Mouse (Mus musculus) gastrocnemius, adult 18-20 months (tissue): ENCODE data around the gene Tbr1. TPM values are rescaled to one million over a fixed set of nuclear protein-coding genes. Genes with fewer than 3 reads are reported as not detected.

Experiments
- DNase-seq: peaks from one replicate; pipeline ENCODE4 v3.0.0; 2021; ENCODE audit warnings: low spot score
- long read RNA-seq, 2 experiments: library from polyadenylated mRNA; stranded (forward); transcript quantifications; one replicate each; pipeline ENCODE4 v2.0.0; 2021
- total RNA-seq, 2 experiments: library from RNA; stranded (reverse); gene quantifications; 2 replicates each; pipeline ENCODE4 v1.2.3; 2021

Gene Tbr1
- total RNA-seq, result not detected
- long read RNA-seq, experiment 1, result 0 reads
- long read RNA-seq, experiment 2, result 0 reads

GRCm38 (mm10) chr2:61802656-61803251 lies at the start of gene Tbr1:
TSS of gene Tbr1 (plus strand) at chr2:61802930.
- no peak for DNase-seq

- DNase-seq, result no peak
Measured at GRCm38 (mm10) chr2:61754989-61755388, 47.7 kb upstream of the Tbr1 start.

- DNase-seq, result no peak
Measured at GRCm38 (mm10) chr2:61759234-61759855, 43.4 kb upstream of the Tbr1 start.

- no peak for DNase-seq
Measured at GRCm38 (mm10) chr2:61760044-61760443, 42.7 kb upstream of the Tbr1 start.

- no peak for DNase-seq
Measured at GRCm38 (mm10) chr2:61764470-61765105, 38.1 kb upstream of the Tbr1 start.

- no peak for DNase-seq
Measured at GRCm38 (mm10) chr2:61765526-61765925, 37.2 kb upstream of the Tbr1 start.

- DNase-seq, result no peak
Measured at GRCm38 (mm10) chr2:61780794-61781193, 21.9 kb upstream of the Tbr1 start.

- DNase-seq, result no peak
Measured at GRCm38 (mm10) chr2:61794960-61795359, 7.8 kb upstream of the Tbr1 start.

GRCm38 (mm10) chr2:61798048-61798447 lies 4.7 kb upstream of the Tbr1 start:
- DNase-seq, result no peak

GRCm38 (mm10) chr2:61803443-61804367 lies 975 bp downstream of the Tbr1 start:
- no peak for DNase-seq

- no peak for DNase-seq
Measured at GRCm38 (mm10) chr2:61804382-61804840, 1.7 kb downstream of the Tbr1 start.

- DNase-seq, result no peak
Measured at GRCm38 (mm10) chr2:61804841-61805540, 2.3 kb downstream of the Tbr1 start.

GRCm38 (mm10) chr2:61805541-61806345 lies 3.0 kb downstream of the Tbr1 start:
- no peak for DNase-seq

GRCm38 (mm10) chr2:61806346-61806825 lies 3.7 kb downstream of the Tbr1 start:
- DNase-seq, result no peak

- no peak for DNase-seq
Measured at GRCm38 (mm10) chr2:61807151-61807550, 4.4 kb downstream of the Tbr1 start.

- no peak for DNase-seq
Measured at GRCm38 (mm10) chr2:61807781-61808180, 5.1 kb downstream of the Tbr1 start.

- DNase-seq, result no peak
Measured at GRCm38 (mm10) chr2:61808776-61809175, 6.0 kb downstream of the Tbr1 start.

GRCm38 (mm10) chr2:61809381-61809780 lies 6.7 kb downstream of the Tbr1 start:
- no peak for DNase-seq

- DNase-seq, result no peak
Measured at GRCm38 (mm10) chr2:61810751-61811150, 8.0 kb downstream of the Tbr1 start.

GRCm38 (mm10) chr2:61811163-61811506 lies 8.4 kb downstream of the Tbr1 start:
- no peak for DNase-seq
